Mouse (Mus musculus): ENCODE measurements around the gene Rnf157. TPM values are rescaled to one million over a fixed set of nuclear protein-coding genes. Genes with fewer than 3 reads are reported as not detected.

Rnf157 gene
- total and polyA plus RNA-seq, 3 experiments = 8.7 to 39.3 (median 10.9) TPM

- H3K4me2 ChIP-seq (ENCODE audit: insufficient read depth, low read depth, poor library complexity, severe bottlenecking) = no peak overlapping the region
- in situ Hi-C loops (cut with MboI; ENCODE audit: low pct_ligation_motif_present, low pct_unique_long_range_greater_than_20kb, low sequenced_read_pairs) = loop anchor here (5.0 kb wide), 1 partner anchor 234 kb away; no protein-coding TSS in a partner anchor
- dilution Hi-C loops (cut with MboI; ENCODE audit: extremely low pct_ligation_motif_present, extremely low pct_unique_long_range_greater_than_20kb, low sequenced_read_pairs) = no loop called here
- DNase-seq (ENCODE audit: extremely low read depth) = no peak
- H3K9me3 ChIP-seq (replicated peaks; ENCODE audit: low read length) = peaks cover under 1% of the 10 kb centered on the region
- H3K9ac ChIP-seq (ENCODE audit: insufficient read depth, low read depth) = no peak overlapping the region
- H3K27me3 ChIP-seq (replicated peaks) = peaks cover 20% of the 10 kb centered on the region
- no peaks in the 10 kb centered on the region for H3K79me2 ChIP-seq (replicated peaks; ENCODE audit: control insufficient read depth, extremely low read depth, insufficient read depth, poor library complexity, severe bottlenecking)
- no peak overlapping the region for H3K4me3 ChIP-seq (replicated peaks in 1 of 3; ENCODE audit: low read depth in 2 of 3, low read length in 2 of 3, poor library complexity in 1 of 3)
- H3K36me3 ChIP-seq (replicated peaks in 1 of 2; ENCODE audit: control insufficient read depth in 1 of 2, insufficient read depth in 1 of 2, low read length in 1 of 2) = no peaks in the 10 kb centered on the region
- H3K27ac ChIP-seq (ENCODE audit: insufficient read depth, low read depth) = no peak overlapping the region
- TF ChIP-seq TBP (conservative IDR thresholded peaks at IDR 0.05; ENCODE audit: low read depth, low read length) (no peak), ZNF384 (IDR thresholded peaks at IDR 0.05; ENCODE audit: low read depth, low read length) (no peak), ZMIZ1 (IDR thresholded peaks at IDR 0.05; ENCODE audit: low read depth, low read length) (no peak), JUN (IDR thresholded peaks at IDR 0.05; ENCODE audit: insufficient read depth, low read depth, low read length) (no peak), EP300 (IDR thresholded peaks at IDR 0.05; ENCODE audit: low read length) (no peak), IRF4 (IDR thresholded peaks at IDR 0.05; ENCODE audit: low read depth, low read length) (no peak), UBTF (IDR thresholded peaks at IDR 0.05; ENCODE audit: low read depth, low read length) (no peak), ELF1 (IDR thresholded peaks at IDR 0.05; ENCODE audit: low read depth, low read length) (no peak), SIN3A (IDR thresholded peaks at IDR 0.05; ENCODE audit: low read length) (no peak), RCOR1 (conservative IDR thresholded peaks at IDR 0.05; ENCODE audit: low read depth, low read length) (no peak), PAX5 (IDR thresholded peaks at IDR 0.05; ENCODE audit: low read length) (no peak), CHD2 (IDR thresholded peaks at IDR 0.05; ENCODE audit: low read length) (no peak), KAT2A (IDR thresholded peaks at IDR 0.05; ENCODE audit: insufficient replicate concordance, low read length) (no peak), SMC3 (IDR thresholded peaks at IDR 0.05; ENCODE audit: low read depth, low read length) (no peak), E2F4 (IDR thresholded peaks at IDR 0.05; ENCODE audit: insufficient replicate concordance, low read depth, low read length) (no peak), POLR2A (IDR thresholded peaks at IDR 0.05; ENCODE audit: low read depth, low read length) (no peak), JUND (conservative IDR thresholded peaks at IDR 0.05; ENCODE audit: low read depth, low read length) (no peak), POLR2AphosphoS2 (IDR thresholded peaks at IDR 0.05; ENCODE audit: low read depth, low read length) (no peak), MXI1 (IDR thresholded peaks at IDR 0.05; ENCODE audit: low read depth, low read length) (no peak)
- H3K4me1 ChIP-seq (ENCODE audit: control insufficient read depth in 1 of 2, insufficient read depth in 2 of 2) = peaks cover 0 to 4% of the 10 kb centered on the region in 2 experiments; a peak in 2 of 4 replicates
These were observed 43.4 kb upstream of the Rnf157 start for GRCm38 (mm10) chr11:116456234-116456633.

- H3K9ac ChIP-seq (ENCODE audit: insufficient read depth, low read depth) = no peak overlapping the region
- no peak overlapping the region for H3K27ac ChIP-seq (ENCODE audit: insufficient read depth, low read depth)
- peaks cover 19% of the 10 kb centered on the region for H3K9me3 ChIP-seq (replicated peaks; ENCODE audit: low read length)
- in situ Hi-C loops (cut with MboI; ENCODE audit: low pct_ligation_motif_present, low pct_unique_long_range_greater_than_20kb, low sequenced_read_pairs) = no loop called here
- no peaks in the 10 kb centered on the region for H3K36me3 ChIP-seq (replicated peaks in 1 of 2; ENCODE audit: control insufficient read depth in 1 of 2, insufficient read depth in 1 of 2, low read length in 1 of 2)
- no peak overlapping the region for H3K4me2 ChIP-seq (ENCODE audit: insufficient read depth, low read depth, poor library complexity, severe bottlenecking)
- H3K4me1 ChIP-seq (ENCODE audit: control insufficient read depth in 1 of 2, insufficient read depth in 2 of 2) = peaks cover 0 to 4% of the 10 kb centered on the region in 2 experiments; a peak in 2 of 4 replicates
- no peak for TF ChIP-seq KAT2A (IDR thresholded peaks at IDR 0.05; ENCODE audit: insufficient replicate concordance, low read length)
- TF ChIP-seq EP300 (IDR thresholded peaks at IDR 0.05; ENCODE audit: low read length) = no peak
- no peak for TF ChIP-seq RCOR1 (conservative IDR thresholded peaks at IDR 0.05; ENCODE audit: low read depth, low read length)
- no peak for TF ChIP-seq BHLHE40 (IDR thresholded peaks at IDR 0.05; ENCODE audit: low read depth, low read length)
- TF ChIP-seq GABPA (IDR thresholded peaks at IDR 0.05; ENCODE audit: insufficient replicate concordance, low read depth, low read length) = no peak
- no peak for TF ChIP-seq USF2 (conservative IDR thresholded peaks at IDR 0.05; ENCODE audit: low read depth, low read length)
- no peak for TF ChIP-seq MAX (IDR thresholded peaks at IDR 0.05; ENCODE audit: low read length)
- no peak overlapping the region for H3K4me3 ChIP-seq (replicated peaks in 1 of 3; ENCODE audit: low read depth in 2 of 3, low read length in 2 of 3, poor library complexity in 1 of 3)
- peaks cover 19% of the 10 kb centered on the region for H3K27me3 ChIP-seq (replicated peaks)
- H3K79me2 ChIP-seq (replicated peaks; ENCODE audit: control insufficient read depth, extremely low read depth, insufficient read depth, poor library complexity, severe bottlenecking) = no peaks in the 10 kb centered on the region
- DNase-seq (ENCODE audit: extremely low read depth) = no peak
- dilution Hi-C loops (cut with MboI; ENCODE audit: extremely low pct_ligation_motif_present, extremely low pct_unique_long_range_greater_than_20kb, low sequenced_read_pairs) = no loop called here
These were observed 41.1 kb upstream of the Rnf157 start for GRCm38 (mm10) chr11:116453889-116454288.

All from CH12.LX (cell line).